Mouse (Mus musculus) forebrain, embryonic 14.5 days (tissue): Measurements from ENCODE around the gene Olfr550. TPM values are rescaled to one million over a fixed set of nuclear protein-coding genes. Genes with fewer than 3 reads are reported as not detected.

Experiments
- polyA plus RNA-seq: library from polyadenylated mRNA; unstranded; fragments of >200 nt; fragmentation: Nextera tagmentation; extraction: Ambion mirVana; gene quantifications from 2 replicates; pipeline ENCODE4 v1.2.1, GENCODE M21; 2014

The Olfr550 gene
- polyA plus RNA-seq, 1 experiment from 2014 or later, result not detected

Other genes starting within 250 kb of the Olfr550 start
- gene Rrm1, start 129.7 kb upstream of the Olfr550 start, polyA plus RNA-seq, result 96.7 and 98.6 TPM in 2 replicates
- gene Olfr543, start 89.8 kb upstream of the Olfr550 start, polyA plus RNA-seq, result 0.46 TPM in 1 of 2 replicates, not detected in the other
- 0.09 TPM in 1 of 2 replicates, not detected in the other for gene Olfr544, start 83.1 kb upstream of the Olfr550 start, polyA plus RNA-seq
- gene Olfr545, start 71.9 kb upstream of the Olfr550 start, polyA plus RNA-seq, result 0.23 TPM in 1 of 2 replicates, not detected in the other
- gene Olfr547, start 36.7 kb upstream of the Olfr550 start, polyA plus RNA-seq, result not detected in 2 replicates
- not detected in 2 replicates for gene Olfr548-ps1, start 30.5 kb upstream of the Olfr550 start, polyA plus RNA-seq
- not detected in 2 replicates for gene Olfr549, start 21.6 kb upstream of the Olfr550 start, polyA plus RNA-seq
- gene Trim21, start 6.0 kb upstream of the Olfr550 start, polyA plus RNA-seq, result not detected in 2 replicates
- gene Olfr551, start 20.4 kb downstream of the Olfr550 start, polyA plus RNA-seq, result not detected in 2 replicates
- not detected in 2 replicates for gene Olfr552, start 26.3 kb downstream of the Olfr550 start, polyA plus RNA-seq
- gene Olfr553, start 46.8 kb downstream of the Olfr550 start, polyA plus RNA-seq, result not detected in 2 replicates
- gene Olfr554, start 67.0 kb downstream of the Olfr550 start, polyA plus RNA-seq, result not detected in 2 replicates
- gene Olfr555, start 87.4 kb downstream of the Olfr550 start, polyA plus RNA-seq, result not detected in 2 replicates
- not detected in 2 replicates for gene Olfr556, start 93.5 kb downstream of the Olfr550 start, polyA plus RNA-seq
- 4.4 and 5.8 TPM in 2 replicates for gene Trim68, start 115.9 kb downstream of the Olfr550 start, polyA plus RNA-seq
- gene Olfr557, start 124.5 kb downstream of the Olfr550 start, polyA plus RNA-seq, result not detected in 2 replicates
- gene Olfr558, start 130.8 kb downstream of the Olfr550 start, polyA plus RNA-seq, result not detected in 2 replicates
- gene Olfr33, start 147.6 kb downstream of the Olfr550 start, polyA plus RNA-seq, result not detected in 2 replicates
- not detected in 2 replicates for gene Olfr559, start 156.0 kb downstream of the Olfr550 start, polyA plus RNA-seq
- not detected in 2 replicates for gene Olfr560, start 187.9 kb downstream of the Olfr550 start, polyA plus RNA-seq
- gene Olfr78, start 188.0 kb downstream of the Olfr550 start, polyA plus RNA-seq, result 0.06 TPM in 1 of 2 replicates, not detected in the other
- not detected in 2 replicates for gene Olfr561, start 199.8 kb downstream of the Olfr550 start, polyA plus RNA-seq
- not detected in 2 replicates for gene Olfr564, start 232.0 kb downstream of the Olfr550 start, polyA plus RNA-seq